Mouse (Mus musculus): Measurements from ENCODE around the gene Msx3.

The Msx3 gene

GRCm38 (mm10) chr7:140057413-140058407, 8.8 kb upstream of the Msx3 start:
- DNase-seq (ENCODE audit: low spot score), result peak; percentile 88

DNA sequence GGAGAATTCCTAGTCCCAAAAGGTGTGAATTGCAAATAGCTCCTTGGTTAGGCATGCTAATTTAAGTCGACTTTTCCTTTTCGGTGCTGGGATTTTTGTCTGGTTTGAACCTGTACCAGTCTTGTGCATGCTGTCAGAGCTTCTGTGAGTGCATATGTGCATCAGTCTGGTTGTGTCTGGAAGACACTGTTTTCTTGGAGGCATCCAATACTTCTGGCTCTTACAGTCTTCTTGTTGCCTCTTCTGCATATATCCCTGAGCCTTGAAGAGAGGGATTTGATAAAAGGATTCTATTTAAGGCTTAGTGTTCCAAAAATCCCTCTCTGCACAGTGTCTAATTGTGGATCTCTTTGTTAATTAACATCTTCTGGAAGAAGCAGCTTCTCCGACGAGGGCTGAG, 5.2 kb upstream of the Msx3 start:
- no peak for DNase-seq (ENCODE audit: low spot score)

- DNase-seq (ENCODE audit: low spot score), result peak; percentile 50
Measured at GRCm38 (mm10) chr7:140049115-140049689, 313 bp upstream of the Msx3 start.

DNA sequence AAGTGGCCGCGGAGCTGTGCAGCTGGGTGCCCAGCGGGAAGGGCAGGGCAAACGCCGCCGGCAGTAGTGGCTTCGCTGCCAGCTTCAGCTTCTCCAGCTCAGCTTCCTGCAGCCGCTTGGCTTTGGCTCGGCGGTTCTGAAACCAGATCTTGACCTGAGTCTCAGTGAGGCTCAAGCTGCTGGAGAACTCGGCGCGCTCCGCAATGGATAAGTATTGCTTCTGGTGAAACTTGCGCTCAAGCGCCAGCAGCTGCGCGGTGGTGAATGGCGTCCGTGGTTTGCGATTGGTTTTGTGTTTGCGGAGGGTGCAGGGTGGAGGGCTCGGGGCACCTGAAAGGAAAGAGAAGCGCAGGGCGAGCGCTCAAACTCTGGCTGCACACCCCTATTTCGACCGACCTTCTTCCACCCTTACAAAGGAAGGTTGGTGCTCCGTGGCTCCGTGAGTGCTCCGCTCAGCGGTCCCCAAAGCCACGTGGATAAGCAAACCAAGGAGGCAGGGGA, 1.0 kb downstream of the Msx3 start:
- peak; percentile 31 for DNase-seq (ENCODE audit: low spot score)

DNA sequence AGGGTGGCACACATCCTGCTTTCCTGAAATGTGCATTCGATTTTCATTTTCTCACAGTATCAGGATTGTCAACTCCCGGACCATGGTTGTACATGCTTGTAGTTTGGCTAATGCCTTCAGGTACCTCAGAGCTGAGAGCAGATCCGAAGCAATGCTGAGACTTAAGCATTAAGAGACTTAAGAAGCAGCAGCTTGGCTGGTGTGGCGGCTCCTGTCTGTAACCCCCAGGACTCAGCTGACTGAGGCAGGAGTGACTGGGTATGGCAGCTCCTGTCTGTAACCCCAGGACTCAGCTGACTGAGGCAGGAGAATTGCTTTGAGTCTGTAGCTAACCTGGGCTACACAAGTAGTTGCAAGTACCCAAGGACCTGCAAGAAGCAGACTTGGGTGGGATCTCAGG, 3.3 kb downstream of the Msx3 start:
- no peak for DNase-seq (ENCODE audit: low spot score)

GRCm38 (mm10) chr7:140042728-140043127, 6.2 kb downstream of the Msx3 start:
- no peak for DNase-seq (ENCODE audit: low spot score)

GRCm38 (mm10) chr7:140037171-140037555, 11.7 kb downstream of the Msx3 start:
- DNase-seq (ENCODE audit: low spot score), result no peak

DNA sequence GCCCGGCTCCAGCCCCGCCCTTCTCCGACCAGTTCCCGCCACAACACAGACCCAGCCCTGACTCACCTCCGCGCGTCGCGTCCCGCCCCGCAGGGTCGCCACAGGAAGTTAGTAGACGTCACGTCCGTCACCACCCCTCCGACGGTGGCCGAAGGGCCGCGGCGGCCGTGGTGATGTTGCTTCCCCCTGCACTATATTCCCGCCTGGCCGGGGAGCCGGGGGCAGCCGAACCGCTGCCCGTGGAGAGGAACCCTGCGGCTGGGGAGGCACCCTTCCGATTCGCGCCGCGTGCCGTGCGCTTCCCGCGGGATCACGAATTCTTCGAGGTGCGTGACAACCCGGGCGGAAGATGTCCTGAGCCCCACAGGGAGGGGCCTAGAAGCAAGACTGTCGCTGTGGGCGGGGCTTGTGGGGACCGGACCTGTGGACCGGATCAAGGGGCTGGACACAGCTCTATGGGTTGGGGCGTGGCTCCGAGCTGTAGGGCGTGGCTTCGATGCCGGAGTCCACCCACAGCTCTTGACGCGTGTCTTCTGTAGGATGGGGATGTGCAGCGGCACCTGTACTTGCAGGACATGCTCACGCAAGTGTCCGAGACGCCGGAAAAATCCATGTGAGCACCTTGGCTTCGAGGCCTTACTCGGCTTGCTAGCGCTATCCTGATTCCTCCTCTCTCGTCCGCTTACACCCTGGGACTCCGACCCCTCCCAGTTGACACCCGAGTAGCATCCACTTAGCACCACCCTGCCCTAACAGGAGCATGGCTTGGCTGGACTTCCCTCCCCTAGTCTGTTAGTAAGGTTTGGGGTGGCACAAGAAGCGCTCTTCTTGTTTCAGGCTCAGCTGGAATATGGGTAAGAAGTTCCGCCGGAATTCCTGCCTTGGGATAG, 12.4 kb downstream of the Msx3 start, which contains the start of the genes Zfp511 and Tubgcp2:
TSS of gene Zfp511 (plus strand) at position 111 of the 890 bp plus-strand sequence.
TSS of gene Tubgcp2 (minus strand) at position 389 of the 890 bp plus-strand sequence.
- DNase-seq (ENCODE audit: low spot score), result peak; percentile 97

DNA sequence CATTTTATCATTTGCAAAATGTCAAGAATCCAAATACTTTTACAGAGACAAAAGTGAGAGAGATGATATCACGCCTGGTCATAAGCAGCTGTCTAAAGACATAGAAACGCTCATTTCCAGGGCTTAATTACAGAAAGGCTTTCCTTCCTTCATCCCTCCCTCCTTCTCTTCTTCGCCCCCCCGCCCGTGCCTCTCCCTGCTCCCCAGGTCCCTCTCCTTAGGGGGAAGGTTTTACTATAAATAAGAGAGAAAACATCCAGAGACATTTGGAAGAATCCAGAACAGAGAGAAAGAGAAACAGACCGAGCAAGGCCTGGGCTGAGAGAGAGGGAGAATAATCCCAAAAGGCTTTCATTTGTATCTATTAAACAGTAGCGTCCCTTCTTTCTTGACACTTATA, 13.4 kb downstream of the Msx3 start:
- DNase-seq (ENCODE audit: low spot score), result no peak

DNA sequence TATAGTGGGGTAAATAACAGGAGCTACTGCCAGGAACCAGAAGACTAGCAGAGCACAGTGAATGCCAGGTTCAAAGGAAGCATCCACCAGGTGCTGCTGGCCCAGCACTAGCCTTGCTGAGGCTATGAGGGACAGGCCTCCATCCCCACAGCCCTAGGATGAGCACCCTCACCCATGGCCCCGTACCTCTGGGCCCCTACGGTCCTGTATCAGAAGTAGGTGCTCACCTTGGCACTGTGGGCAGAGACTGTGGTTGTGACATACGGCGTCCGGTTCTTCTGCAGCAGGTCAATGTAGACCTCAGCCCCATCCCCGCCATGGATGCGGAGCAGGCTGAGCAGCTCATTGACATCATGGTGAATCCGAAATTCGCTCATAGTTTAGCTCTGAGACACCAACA, 15.5 kb downstream of the Msx3 start:
- DNase-seq (ENCODE audit: low spot score), result no peak

- no peak for DNase-seq (ENCODE audit: low spot score)
Measured at GRCm38 (mm10) chr7:140032366-140032765, 16.5 kb downstream of the Msx3 start.

GRCm38 (mm10) chr7:140031771-140032170, 17.1 kb downstream of the Msx3 start:
- DNase-seq (ENCODE audit: low spot score), result no peak

GRCm38 (mm10) chr7:140011336-140011735, 37.6 kb downstream of the Msx3 start:
- no peak for DNase-seq (ENCODE audit: low spot score)

- DNase-seq (ENCODE audit: low spot score), result no peak
Measured at GRCm38 (mm10) chr7:140007781-140008180, 41.1 kb downstream of the Msx3 start.

DNA sequence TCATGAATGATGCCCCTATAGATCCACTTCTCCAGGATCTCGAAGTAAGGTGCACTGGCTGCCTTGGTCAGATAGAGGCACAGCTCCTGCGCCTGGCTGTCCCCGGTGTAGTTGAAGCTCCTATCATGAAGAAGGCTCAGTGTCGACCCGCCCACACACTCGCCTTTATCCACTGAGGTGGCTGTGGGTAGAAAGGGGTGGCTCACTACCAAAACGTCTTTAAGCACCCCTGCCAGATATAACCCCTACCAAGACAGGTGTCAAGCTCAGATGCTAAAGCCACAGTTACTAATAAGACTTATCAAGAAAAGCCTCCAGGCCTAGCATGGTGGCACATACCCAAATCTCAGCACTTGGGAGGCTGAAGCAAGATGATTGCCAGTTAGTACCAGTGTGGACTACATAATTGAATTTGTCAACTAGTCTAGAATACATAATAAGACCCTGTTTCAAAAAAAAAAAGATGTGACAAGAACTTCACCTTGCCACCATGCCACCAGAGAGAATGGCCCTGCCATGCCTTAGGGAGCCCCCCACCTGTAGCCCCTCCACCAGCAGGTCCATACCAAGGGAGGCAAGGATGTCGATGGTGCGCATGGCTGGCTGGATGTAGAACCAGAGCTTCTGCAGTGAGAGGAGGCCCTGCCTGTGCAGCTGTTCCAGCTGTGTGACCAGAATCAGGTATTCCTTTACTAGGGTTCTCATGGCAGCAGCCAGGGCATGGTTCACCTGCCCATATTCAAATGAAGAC, 41.9 kb downstream of the Msx3 start:
- DNase-seq (ENCODE audit: low spot score), result no peak

DNA sequence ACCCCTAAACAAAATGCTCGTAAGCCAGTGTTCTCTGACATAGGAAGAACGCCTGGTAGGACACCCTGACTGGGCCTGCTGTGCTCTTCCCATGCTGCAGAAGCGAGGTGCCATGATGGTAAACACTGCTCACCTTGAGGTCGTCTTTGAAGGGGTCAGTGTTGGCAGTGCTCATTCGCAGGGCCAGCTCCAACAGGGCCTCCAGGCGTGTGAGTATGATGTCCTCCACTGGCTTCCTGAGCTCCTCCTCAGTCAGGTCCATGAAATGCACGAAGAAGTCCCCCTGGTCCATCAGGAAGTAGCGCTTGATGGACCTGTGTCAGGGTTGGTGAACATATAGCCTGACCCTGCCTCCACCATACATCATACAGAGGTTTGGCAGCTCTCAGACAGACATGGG, 44.2 kb downstream of the Msx3 start:
- no peak for DNase-seq (ENCODE audit: low spot score)

- DNase-seq (ENCODE audit: low spot score), result no peak
Measured at GRCm38 (mm10) chr7:140001086-140001740, 47.7 kb downstream of the Msx3 start.

DNA sequence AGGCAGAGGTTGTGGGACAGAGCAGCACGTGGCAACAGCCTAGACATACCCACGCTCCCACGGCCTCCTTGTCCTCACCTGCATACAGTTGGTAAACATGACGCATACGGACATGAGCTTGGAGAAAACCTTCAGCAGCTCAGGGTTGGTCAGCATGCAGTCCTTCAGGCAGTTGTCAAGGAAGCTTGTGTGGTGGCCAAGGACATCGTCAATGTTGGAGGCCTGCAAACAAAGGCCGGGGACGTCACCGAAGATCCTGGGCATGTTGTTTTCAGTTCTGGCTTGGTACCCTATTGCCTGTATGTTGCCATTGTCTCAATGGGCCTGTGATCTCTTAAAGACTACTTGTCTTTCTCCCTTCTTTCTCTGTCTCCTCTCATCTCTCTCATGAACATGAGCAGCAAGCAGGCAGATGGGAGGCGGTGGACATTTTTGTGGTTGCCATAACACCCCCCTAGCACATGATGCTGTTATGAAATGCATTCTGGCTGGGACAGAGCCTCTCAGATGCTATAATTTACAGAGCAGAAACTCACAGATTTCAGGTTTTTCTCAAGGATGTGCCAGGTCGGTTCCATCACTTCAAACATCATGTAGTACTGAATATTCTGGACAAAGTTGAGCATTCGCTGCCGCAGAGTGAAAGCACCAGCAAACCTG, 50.1 kb downstream of the Msx3 start:
- DNase-seq (ENCODE audit: low spot score), result no peak
